Mouse (Mus musculus): Measurements from ENCODE around the gene Pde4c.

The Pde4c gene

GRCm38 (mm10) chr8:70697366-70698250 lies 25.9 kb upstream of the Pde4c start:
- no peak for DNase-seq

- peak; percentile 99 for DNase-seq
These were observed 25.0 kb upstream of the Pde4c start, which contains the start of gene Jund for GRCm38 (mm10) chr8:70698310-70699109. TSS of gene Jund (plus strand) at chr8:70698949.

- no peak for DNase-seq
These were observed 24.2 kb upstream of the Pde4c start for GRCm38 (mm10) chr8:70699116-70699833.

DNA sequence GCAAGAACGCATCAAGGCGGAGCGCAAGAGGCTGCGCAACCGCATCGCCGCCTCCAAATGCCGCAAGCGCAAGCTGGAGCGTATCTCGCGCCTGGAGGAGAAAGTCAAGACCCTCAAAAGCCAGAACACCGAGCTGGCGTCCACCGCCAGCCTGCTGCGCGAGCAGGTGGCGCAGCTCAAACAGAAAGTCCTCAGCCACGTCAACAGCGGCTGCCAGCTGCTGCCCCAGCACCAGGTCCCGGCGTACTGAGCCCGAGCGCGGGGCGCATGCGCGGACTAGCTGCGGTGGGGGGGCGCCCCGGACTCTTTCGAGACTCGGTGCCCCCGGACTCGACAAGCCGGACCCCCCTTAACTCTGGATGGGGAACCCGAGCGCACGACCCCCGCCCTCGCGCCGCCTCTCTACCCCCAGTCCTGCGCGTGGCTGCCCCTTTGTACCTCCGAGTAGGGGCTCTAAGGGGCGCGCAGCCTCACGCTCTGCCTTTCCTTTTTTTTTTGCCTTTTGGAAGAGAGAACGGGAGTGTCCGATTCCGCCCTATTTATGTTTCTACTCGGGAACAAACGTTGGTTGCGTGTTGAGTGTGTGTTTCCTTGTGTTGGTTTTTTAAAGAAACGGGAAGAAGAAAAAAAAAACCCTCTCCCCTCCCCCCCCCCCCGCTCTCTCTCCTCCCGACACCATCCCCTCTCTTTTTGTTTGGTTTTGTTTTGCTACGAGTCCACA lies 23.5 kb upstream of the Pde4c start:
- peak; percentile 76 to 82 for DNase-seq

DNA sequence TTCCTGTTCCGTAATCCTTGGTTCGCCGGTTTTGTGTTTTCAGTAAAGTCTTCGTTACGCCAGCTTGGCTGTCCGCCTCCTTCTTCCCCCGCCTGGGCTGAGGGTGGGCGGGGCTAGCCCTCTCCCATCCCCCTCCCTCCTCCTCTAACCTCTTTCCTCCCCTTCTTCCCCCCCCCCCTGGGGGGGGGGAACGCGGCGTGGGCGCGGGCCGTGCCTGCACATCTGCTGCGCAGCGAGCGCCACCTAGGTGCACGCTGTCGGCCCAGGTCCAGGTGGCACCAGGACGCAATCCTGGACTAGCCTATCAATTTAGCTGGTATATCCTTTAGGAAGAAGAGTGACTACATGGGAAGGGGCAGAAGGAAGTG lies 23.0 kb upstream of the Pde4c start:
- DNase-seq, result peak; percentile 91 to 95

DNA sequence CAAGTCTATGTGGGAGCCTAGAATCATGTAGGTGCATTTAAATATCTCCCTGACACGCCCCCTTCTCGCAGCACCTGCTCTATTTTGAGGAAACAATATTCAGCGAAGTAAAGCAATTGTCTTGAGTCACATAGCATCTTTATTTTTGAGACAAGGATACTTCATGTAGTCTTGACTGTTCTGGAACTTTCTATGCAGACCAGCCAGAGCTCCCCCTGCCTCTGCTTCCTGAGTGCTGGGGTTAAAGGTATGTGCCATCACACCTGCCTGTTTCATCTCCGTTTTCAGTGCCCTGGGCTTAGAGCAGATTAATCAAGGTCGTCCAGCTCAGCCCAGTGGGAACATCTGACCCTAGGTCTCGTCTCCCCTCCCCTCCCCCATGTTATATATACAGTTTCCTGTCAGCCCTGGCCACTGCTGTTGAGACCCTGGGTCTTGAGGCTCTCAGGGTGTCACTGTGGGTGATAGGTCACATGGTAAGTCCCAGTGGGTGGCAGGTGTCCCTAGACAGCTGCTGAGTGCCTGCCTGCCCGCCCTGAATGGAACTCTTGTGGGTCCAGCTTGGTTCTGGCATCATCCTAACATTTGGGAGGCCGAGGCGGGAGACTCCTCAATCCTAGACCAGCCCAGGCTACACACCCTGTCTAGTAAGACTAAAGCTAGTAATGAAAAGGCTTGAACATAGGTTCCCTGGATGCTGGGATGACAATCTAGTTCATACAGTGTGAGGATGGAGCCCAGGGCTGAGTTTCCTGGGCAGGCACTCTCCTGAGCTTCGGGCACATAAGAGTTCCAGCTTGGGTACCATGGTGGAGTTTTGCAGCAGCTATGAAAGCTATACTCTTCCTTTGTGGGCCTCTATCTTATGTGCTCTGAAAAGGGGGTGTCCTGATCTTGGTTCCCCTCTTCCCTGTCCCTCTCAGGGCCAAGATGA lies 22.2 kb upstream of the Pde4c start:
- no peak for DNase-seq

DNA sequence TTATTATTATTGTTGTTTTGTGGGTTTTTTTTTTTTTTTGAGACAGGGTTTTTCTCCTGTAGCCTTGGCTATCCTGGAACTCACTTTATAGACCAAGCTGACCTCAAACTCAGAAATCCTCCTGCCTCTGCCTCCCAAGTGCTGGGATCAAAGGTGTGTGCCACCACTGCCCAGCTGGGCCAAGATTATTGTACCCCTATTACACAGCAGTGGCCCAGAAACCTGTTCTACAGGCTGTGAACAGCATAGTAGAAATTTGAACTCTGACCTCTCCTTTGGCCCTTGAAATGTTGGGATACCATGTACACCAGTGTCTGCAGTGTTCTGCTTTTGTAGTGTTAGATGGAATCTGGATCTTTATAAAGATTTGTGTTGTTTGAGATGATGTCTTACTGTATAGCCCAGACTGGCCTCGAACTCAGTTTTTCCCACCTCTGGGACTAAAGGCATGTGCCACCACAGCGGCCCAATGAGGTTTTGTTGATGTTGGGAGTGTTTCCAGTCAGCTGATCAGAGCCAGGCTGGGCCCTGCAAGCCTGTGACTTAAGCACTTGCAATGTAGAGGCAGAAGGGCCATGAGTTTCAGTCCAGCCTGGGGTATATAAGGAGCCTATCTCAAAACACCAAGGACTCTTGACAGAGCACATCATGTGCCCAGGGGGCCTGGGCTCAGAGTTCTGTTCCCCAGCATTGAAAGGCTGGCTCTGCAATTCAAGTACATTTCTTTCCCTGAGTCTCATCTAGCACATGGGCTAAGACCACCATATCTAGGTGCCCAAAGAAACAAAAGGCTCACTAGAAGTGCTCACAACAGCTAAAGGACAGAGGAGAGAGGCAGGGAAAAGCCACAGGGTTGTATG lies 21.3 kb upstream of the Pde4c start:
- no peak for DNase-seq

- DNase-seq, result peak; percentile 76 to 82
These were observed 20.7 kb upstream of the Pde4c start for GRCm38 (mm10) chr8:70702842-70703182.

DNA sequence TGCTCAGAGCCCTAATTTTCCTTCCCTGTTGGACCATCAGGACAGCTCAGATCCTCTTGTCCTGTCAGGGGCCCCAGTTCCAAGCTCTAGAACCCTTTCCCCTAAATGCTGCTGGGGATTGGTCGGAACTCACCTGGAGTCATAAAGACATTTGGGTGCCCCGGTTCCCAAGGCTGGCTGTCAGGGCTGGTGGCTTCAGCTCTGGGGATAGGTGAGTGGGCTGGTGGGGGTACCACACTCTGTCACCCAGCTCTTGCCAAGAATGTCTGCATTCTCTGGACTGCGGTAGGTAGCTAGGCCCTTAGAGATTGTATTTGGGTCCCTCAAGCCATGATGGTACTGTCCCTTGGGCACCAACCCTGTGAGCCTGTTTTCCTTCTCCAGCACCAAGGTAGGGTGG lies 20.2 kb upstream of the Pde4c start, which contains the start of gene Iqcn:
Gene Iqcn, plus strand, starts transcription at position 171 of the 400 bp plus-strand sequence.
- no peak for DNase-seq

DNA sequence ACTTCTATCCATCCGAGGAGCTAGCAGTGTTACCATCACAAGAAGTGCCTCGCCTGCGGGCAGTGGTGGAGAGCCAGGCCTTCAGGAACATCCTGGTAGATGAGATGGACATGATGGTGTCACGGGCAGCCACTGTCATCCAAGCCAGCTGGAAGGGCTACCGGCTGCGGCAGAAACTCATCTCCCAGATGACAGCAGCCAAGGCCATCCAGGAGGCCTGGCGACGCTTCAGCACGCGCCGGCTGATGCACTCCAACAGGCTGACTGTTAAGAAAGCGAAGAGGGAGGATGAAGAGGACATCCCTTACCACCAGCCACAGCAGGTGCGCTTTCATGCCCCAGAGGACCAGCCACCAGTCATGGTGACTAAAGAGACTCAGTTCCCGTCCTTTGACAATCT lies 15.2 kb upstream of the Pde4c start:
- DNase-seq, result no peak

DNA sequence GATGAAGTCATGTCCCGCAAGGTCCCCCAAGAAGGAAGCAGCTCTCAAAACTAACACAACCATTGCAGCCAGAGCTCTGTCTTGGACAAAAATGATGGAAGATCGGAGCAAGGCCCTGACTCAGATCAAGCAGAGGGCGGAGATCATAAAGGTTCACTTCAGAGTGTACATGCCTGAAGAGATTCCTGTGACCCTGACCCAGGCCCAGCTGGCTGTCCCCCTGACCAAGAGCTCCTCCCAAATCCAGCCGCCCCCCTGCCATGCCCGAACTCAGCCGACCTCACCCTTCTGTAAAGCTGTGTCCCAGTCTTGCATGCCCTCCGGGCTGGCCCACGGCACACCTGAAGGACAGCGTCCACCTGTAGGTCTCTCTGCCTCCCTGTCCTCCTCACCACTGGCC lies 13.7 kb upstream of the Pde4c start:
- no peak for DNase-seq

DNA sequence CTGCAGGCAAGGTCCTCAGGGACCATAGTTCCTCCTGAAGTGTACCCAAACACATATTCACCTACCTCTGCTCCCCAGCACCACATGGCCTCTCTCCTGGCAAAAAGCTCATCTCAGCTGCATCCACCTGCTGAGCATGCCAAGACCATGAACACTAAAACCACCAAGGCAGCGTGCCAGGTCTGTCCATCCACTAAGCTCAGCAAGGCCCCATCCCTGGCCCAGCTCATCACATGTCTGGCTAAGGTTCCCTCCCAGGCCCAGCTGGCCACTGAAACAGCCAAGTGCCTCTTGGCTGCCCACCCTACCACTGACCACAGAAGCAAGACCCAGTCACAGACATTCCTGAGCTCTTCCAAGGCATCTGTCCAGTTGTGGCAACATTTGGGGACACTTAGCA lies 13.2 kb upstream of the Pde4c start:
- DNase-seq, result no peak

DNA sequence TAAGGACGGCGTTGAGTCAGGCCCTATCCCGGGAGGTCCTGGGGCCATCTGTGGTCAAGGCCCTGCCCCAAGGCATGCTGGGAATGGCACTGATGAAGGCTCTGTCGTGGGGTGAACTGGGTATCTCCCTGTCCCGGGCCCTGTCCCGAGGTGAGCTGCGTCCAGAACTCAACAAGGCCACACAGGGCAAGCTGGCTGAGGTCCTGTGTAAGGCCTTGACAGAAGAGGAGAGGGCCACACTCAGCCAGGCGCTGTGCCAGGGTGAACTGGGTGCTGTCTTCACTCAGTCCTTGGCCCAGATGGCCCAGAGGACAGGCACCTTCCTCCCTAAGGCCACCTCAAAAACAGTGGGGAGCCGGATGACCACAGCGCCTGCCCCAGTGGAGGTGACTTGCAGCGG lies 12.5 kb upstream of the Pde4c start:
- DNase-seq, result no peak

- DNase-seq, result no peak
These were observed 9.5 kb upstream of the Pde4c start for GRCm38 (mm10) chr8:70713991-70714390.

- no peak for DNase-seq
These were observed 8.4 kb upstream of the Pde4c start for GRCm38 (mm10) chr8:70715086-70715485.

DNA sequence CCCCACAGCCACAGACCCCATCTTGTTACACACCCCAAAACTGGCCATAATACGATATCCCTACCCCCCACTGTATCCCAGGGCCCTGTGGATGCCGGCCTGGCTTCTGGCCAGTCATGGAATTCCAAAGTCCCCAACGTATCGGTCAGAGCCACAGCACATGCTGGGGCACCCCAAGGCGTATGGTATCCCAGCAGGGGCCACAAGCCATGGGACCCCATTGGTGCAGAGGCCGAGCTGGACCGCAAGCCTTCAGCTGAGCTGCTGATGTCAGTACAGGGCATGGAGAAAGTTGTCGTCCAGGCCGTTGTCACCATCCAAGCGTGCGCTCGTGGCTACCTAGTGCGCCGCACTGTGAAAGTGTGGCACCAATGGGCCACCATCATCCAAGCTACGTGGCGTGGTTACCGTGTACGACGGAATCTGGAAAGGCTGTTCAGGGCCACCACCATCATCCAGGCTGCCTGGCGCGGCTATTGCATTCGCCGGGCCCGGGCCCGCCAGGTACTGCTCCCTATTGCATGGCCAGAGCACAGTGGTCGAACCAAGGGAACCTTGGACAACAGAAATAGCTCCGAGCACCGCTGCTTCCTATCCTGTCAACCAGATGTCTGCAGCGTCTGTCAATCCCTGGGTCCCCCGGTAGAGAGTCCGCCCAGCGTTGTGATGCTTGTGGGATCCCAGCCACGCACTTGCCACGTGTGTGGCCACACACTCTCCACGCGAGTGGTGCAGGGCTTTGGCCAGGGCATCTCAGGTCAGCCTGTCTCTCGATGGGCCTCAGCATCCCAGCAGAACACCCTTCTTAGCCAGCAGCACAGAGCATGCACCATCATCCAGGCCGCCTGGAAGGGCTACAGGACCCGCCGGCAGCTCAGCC lies 6.8 kb upstream of the Pde4c start:
- DNase-seq, result no peak

GRCm38 (mm10) chr8:70718297-70718696 lies 5.2 kb upstream of the Pde4c start, which contains the start of gene Gm3336:
TSS of gene Gm3336 (plus strand) at chr8:70718543.
- peak; percentile 68 to 75 for DNase-seq

DNA sequence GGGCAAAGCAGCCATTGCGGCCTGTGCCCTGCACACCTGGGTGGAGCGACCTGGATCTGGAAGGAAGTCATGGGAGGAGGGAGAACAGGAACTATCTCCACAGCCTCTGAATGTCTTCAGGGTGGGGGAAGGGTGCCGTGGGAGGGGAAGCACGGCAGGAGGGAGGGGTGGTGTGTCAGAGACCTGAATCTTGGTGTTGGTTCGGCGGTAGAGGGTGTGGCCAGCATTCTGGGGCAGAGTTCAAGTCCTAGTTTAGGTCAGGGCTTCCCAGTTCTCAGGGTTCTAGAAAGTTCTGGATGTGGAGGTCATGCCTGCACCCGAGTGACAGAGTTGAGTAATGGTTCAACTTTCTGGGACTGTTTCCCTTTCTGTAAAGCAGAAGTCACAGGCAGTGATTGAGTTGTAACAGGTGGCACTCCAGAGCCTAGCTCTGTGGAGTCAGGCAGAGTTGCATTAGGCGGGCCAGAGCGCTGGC lies 3.7 kb upstream of the Pde4c start:
- DNase-seq, result peak; percentile 67 to 68

DNA sequence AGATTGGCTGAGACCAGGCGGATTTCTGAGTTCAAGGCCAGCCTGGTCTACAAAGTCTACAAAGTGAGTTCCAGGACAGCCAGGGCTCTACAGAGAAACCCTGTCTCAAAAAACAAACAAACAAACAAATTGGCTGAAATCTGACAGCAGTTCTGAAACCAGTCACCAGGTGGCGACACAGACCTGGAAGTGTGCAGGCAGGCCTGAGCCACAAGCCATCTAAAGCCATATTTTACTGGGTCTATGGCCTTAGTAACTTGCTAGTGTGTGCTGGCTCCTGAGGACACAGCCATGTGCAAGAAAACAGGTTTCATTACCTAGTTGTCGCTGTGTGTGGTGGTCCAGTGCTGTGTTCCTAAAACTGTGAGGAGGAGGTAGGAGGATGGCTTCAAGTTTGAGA lies 2.8 kb upstream of the Pde4c start:
- DNase-seq, result peak; percentile 77 to 81
